Mouse (Mus musculus) hindbrain, embryonic 11.5 days (tissue): ENCODE measurements at regions not wholly inside any gene's neighbourhood (a gene's known extent, or its start where the extent isn't known, plus 50 kb on each side); places are given as distances from the start of the nearest gene placed in this dataset.

Source experiments
- ATAC-seq: fragments of 200-750 bp; cut with Nextera tagmentation; 2 replicates; pipeline ENCODE4 v1.8.0; 2017; ENCODE audit warnings: mild to moderate bottlenecking, moderate TSS enrichment, moderate library complexity; ENCODE audit not compliant: low FRiP score
- DNase-seq: peaks from one replicate; pipeline ENCODE4 v3.0.0-alpha.2; 2015; ENCODE audit warnings: low spot score
- H3K27ac ChIP-seq: fragments of 300-500 bp; sonication (generic); 2 replicates; pipeline ENCODE4 v1.5.1; 2014; ENCODE audit warnings: mild to moderate bottlenecking, low read depth, low read length
- H3K27me3 ChIP-seq: fragments of 300-500 bp; sonication (generic); 2 replicates; pipeline ENCODE4 v1.6.1; 2014; ENCODE audit warnings: mild to moderate bottlenecking, low read length, moderate library complexity, mixed read lengths; ENCODE audit not compliant: control insufficient read depth, insufficient read depth
- H3K36me3 ChIP-seq: fragments of 300-500 bp; sonication (generic); 2 replicates; pipeline ENCODE4 v1.6.1; 2014; ENCODE audit warnings: mild to moderate bottlenecking, low read length, moderate library complexity, mixed read lengths; ENCODE audit not compliant: control insufficient read depth, insufficient read depth
- H3K4me1 ChIP-seq: fragments of 300-500 bp; sonication (generic); replicated peaks from 2 replicates; pipeline ENCODE4 v1.6.1; 2014; ENCODE audit warnings: low read length, mixed read lengths; ENCODE audit not compliant: control insufficient read depth, insufficient read depth
- H3K4me2 ChIP-seq: fragments of 300-500 bp; sonication (generic); replicated peaks from 2 replicates; pipeline ENCODE4 v1.6.1; 2014; ENCODE audit warnings: mild to moderate bottlenecking, low read depth, low read length
- H3K4me3 ChIP-seq: fragments of 300-500 bp; sonication (generic); 2 replicates; pipeline ENCODE4 v1.5.1; 2014; ENCODE audit warnings: low read depth, low read length
- H3K9ac ChIP-seq: fragments of 300-500 bp; sonication (generic); 2 replicates; pipeline ENCODE4 v1.6.1; 2014; ENCODE audit warnings: low read depth, low read length
- H3K9me3 ChIP-seq: fragments of 300-500 bp; sonication (generic); 2 replicates; pipeline ENCODE4 v1.6.1; 2016; ENCODE audit warnings: low read length; ENCODE audit not compliant: control insufficient read depth
- WGBS: fragments of 180-500 bp; shearing (Covaris S2); extraction: QIAGEN DNeasy Blood & Tissue Kit; methylation state at CpG from one replicate; pipeline ENCODE4 v1.1.7; 2014; 5-methylcytosine and 5-hydroxymethylcytosine counted together

- H3K27me3 ChIP-seq: no peaks in the 10 kb centered on the region
- no peak for DNase-seq
- H3K9me3 ChIP-seq: no peaks in the 10 kb centered on the region
- no peak overlapping the region for H3K4me2 ChIP-seq
- H3K27ac ChIP-seq: no peak overlapping the region
- no peak overlapping the region for H3K9ac ChIP-seq
- H3K36me3 ChIP-seq: no peaks in the 10 kb centered on the region
- ATAC-seq: no peak
- H3K4me1 ChIP-seq: no peaks in the 10 kb centered on the region
- WGBS: 53% methylated on average over 10 of the region's 10 CpGs
- no peak overlapping the region for H3K4me3 ChIP-seq
Observed at GRCm38 (mm10) chr1:154080505-154081380, 120.2 kb upstream of the Zfp648 start.

DNA sequence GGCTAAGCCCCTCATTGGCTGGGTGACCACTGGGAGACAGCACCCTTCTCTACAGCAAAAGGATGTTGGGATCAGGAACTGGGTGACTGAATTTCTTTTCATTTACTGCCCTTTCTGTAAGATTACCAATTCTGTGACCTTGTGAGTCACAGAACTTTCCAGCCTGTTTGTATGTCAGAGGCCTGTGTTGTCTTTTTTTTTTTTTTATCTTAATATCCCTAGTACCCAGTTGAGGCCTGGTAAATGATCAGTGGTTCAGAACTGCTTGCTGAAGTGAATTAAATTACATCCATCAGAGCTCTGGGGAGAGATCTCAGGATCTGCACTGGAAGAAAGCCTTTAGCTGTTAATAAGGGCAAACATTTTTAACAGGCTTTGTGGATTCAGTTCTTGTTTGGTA, 114.8 kb upstream of the Zfp648 start:
- no peak overlapping the region for H3K9ac ChIP-seq
- H3K27me3 ChIP-seq: no peaks in the 10 kb centered on the region
- no peaks in the 10 kb centered on the region for H3K9me3 ChIP-seq
- no peaks in the 10 kb centered on the region for H3K4me1 ChIP-seq
- no peaks in the 10 kb centered on the region for H3K36me3 ChIP-seq
- H3K4me2 ChIP-seq: no peak overlapping the region
- ATAC-seq (no peak), DNase-seq (no peak)
- no peak overlapping the region for H3K27ac ChIP-seq
- no peak overlapping the region for H3K4me3 ChIP-seq

GRCm38 (mm10) chr1:154089815-154090214, 111.2 kb upstream of the Zfp648 start:
- Histone ChIP-seq H3K27me3 (no peaks in the 10 kb centered on the region), H3K4me1 (no peaks in the 10 kb centered on the region), H3K9ac (no peak overlapping the region), H3K4me3 (no peak overlapping the region), H3K36me3 (no peaks in the 10 kb centered on the region), H3K4me2 (no peak overlapping the region), H3K27ac (no peak overlapping the region), H3K9me3 (no peaks in the 10 kb centered on the region)
- DNase-seq: no peak
- ATAC-seq: no peak
- WGBS: 92% methylated on average over 3 of the region's 3 CpGs

GRCm38 (mm10) chr1:154090521-154091490, 110.2 kb upstream of the Zfp648 start:
- Histone ChIP-seq H3K27me3 (no peaks in the 10 kb centered on the region), H3K4me1 (no peaks in the 10 kb centered on the region), H3K9ac (no peak overlapping the region), H3K9me3 (no peaks in the 10 kb centered on the region), H3K27ac (no peak overlapping the region), H3K4me2 (no peak overlapping the region), H3K4me3 (no peak overlapping the region), H3K36me3 (no peaks in the 10 kb centered on the region)
- WGBS: 66% methylated on average over 7 of the region's 7 CpGs
- DNase-seq (no peak), ATAC-seq (no peak)

DNA sequence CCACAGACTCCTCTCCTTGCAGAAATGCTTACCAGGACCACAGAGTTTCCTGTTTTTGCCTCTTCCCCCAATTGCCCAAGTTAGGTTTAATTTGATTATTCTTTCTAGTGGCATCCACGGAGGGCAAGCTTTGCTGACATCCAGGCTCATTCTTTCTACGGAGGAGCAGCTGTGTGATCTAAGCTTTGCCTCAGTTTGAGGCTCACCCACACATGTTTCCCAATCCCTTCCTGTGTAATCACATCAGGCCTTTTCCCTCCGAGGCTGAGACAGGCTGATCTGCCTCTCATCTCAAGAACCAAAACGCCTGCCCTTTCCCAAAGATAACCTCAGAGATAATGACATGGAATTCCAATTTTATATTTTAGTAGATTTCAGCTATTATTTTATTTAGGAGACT, 107.4 kb upstream of the Zfp648 start:
- H3K27me3 ChIP-seq: no peaks in the 10 kb centered on the region
- H3K27ac ChIP-seq: no peak overlapping the region
- WGBS: 86% methylated on average over 4 of the region's 4 CpGs
- no peak overlapping the region for H3K4me3 ChIP-seq
- DNase-seq (no peak), ATAC-seq (no peak)
- no peak overlapping the region for H3K9ac ChIP-seq
- H3K4me1 ChIP-seq: no peaks in the 10 kb centered on the region
- no peak overlapping the region for H3K4me2 ChIP-seq
- no peaks in the 10 kb centered on the region for H3K9me3 ChIP-seq
- no peaks in the 10 kb centered on the region for H3K36me3 ChIP-seq

DNA sequence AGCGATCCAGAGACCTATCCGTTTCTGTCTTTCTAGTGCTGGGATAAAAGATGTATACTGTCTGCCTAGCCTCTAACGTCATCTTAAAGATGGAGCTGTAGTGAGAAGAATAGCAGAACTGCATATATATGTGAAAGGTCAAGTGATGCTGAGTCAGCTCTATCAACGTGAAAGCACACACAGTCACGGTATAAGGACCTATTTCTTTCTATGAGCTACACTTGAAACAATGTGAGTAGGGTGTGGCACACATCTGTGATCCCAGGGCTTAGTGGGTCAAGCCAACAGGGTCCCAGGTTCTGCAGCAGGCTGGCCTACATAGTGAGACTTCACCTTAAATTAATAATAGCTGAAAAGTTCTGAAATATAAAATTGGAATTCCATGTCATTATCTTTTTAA, 106.6 kb upstream of the Zfp648 start:
- Histone ChIP-seq H3K9me3 (no peaks in the 10 kb centered on the region), H3K4me1 (no peaks in the 10 kb centered on the region), H3K27ac (no peak overlapping the region), H3K9ac (no peak overlapping the region), H3K36me3 (no peaks in the 10 kb centered on the region), H3K4me3 (no peak overlapping the region), H3K4me2 (no peak overlapping the region), H3K27me3 (no peaks in the 10 kb centered on the region)
- DNase-seq: no peak
- no peak for ATAC-seq
- 83% methylated on average over 5 of the region's 5 CpGs for WGBS

DNA sequence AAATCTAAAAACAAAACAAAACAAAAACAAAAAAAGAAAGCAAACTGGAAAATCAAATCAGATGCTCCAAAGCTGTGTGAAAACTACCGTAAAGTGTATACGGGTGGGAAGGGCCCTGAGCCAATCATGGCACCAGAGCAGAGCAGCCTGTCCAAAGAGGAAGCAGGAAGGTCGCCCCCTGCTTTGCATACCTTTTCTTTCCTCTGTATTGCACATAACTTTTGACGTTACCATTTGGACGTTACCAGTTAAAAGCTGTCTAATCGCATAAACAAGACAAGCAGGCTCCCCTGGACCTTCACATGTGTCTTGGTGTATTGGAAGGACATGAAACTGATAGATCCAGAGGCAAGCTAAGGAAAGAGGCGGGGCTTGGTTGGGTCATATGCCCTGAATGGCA, 104.9 kb upstream of the Zfp648 start:
- Histone ChIP-seq H3K27me3 (no peaks in the 10 kb centered on the region), H3K36me3 (no peaks in the 10 kb centered on the region), H3K9me3 (no peaks in the 10 kb centered on the region), H3K4me2 (no peak overlapping the region), H3K4me1 (no peaks in the 10 kb centered on the region), H3K9ac (no peak overlapping the region), H3K4me3 (no peak overlapping the region), H3K27ac (no peak overlapping the region)
- ATAC-seq (no peak), DNase-seq (no peak)
- 91% methylated on average over 7 of the region's 7 CpGs for WGBS

DNA sequence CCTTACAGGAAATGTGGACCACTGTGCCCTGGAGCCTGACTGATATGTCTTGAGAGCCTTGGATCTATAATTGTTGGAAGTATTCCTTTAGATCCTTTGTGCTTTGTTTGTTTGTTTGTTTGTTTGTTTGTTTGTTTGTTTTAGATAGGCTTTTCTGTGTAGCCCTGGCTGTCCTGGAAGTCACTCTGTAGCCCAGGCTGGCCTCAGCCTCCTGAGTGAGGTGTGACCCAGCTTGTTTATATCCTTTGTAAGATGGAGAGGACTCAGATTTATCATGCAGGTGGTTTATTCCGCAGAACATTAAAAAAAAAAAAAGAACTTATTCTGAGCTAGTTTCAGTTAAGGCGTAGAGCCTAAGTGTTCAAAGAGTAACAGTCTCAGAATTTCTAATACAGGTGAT, 104.1 kb upstream of the Zfp648 start:
- WGBS: 94% methylated on average over 2 of the region's 2 CpGs
- Histone ChIP-seq H3K9me3 (no peaks in the 10 kb centered on the region), H3K4me2 (no peak overlapping the region), H3K4me1 (no peaks in the 10 kb centered on the region), H3K36me3 (no peaks in the 10 kb centered on the region), H3K27ac (no peak overlapping the region), H3K27me3 (no peaks in the 10 kb centered on the region), H3K4me3 (no peak overlapping the region), H3K9ac (no peak overlapping the region)
- DNase-seq (no peak), ATAC-seq (no peak)
